Mouse (Mus musculus): ENCODE results near the gene Chchd6. TPM values are rescaled to one million over a fixed set of nuclear protein-coding genes. Genes with fewer than 3 reads are reported as not detected.
A peak's percentile ranks its signal among the peaks of the same experiment; 100 is the strongest.

Gene Chchd6
- total RNA-seq, 2 experiments from 2014 or later, result 14.7 to 15.5 TPM

DNA sequence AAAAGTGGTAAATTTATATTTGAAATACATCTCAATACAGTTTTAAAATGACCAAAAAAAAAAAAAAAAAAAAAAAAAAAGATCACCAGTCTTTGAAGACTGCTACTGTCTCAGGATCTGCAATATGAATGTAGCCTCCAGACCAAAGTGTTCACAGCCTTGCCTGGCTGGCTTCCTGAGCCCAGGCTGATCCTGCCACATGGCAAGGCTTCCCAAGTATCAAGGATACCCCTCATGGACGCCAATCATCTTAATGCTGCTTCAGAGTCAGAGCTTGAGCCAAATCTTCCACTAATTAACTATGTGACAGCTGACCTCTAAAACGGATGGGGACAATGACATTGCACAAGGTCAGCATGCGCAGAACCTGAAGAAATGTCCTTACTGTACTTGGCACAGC is 3.9 kb downstream of the Chchd6 start:
- no peak for DNase-seq
- intact Hi-C loops (cut with DNase I), result no loop called here

DNA sequence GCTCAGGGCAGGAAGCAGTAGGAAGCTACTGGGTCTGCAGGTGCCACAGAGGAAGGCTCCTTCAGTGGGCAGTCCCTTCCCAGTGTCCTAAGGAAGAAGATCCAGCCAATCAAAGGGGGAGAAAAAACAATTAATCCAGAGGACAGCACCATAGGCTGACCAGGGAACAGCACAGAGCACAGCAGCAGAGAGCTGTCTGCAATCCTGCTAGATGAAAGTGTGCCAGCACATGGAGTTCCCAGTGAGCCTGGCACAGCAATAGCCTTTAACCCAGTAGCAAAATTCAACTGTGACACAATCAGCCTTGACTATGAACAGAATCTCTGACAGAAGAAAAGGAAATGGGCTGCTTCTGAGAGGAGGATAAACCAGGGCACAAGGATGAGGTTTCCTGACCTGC is 9.8 kb downstream of the Chchd6 start:
- intact Hi-C loops (cut with DNase I), result no loop called here

DNA sequence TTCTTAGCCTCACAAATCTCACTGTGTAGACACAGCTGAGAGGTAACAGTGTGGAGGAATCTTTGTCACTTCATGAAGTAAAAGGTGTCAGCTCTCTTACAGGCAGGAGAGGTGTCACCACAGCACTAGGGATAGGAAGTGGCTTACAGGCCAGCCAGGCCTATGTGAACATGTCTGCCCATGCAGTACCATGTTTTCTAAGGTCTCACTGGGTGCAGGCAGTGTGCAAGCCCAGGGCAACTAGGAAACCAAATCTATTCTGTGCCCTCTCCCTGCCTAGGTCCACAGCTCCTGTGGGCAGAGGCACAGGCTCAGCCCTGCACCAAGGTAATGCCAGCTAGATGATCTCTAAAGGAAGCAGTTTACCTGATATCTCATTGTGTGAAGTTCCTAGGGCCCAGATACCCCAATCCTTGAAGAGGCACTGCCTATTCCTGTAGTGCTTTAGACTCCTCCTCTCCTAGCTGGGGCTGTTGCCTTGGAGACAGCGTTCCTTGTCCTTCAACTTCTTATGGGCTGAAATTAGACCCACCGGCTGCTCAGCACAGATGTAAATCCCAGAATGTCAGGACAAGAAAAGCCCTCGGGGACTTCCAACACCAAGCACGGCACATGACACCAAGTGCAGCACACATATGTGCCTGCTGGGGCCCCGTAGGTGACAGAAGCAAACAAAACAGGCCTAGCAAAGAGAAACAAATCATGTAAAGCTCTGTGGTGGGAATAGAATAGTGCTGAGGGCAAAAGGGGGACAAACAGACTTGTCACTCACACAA is 10.6 kb downstream of the Chchd6 start:
- intact Hi-C loops (cut with DNase I), result no loop called here
- no peak for DNase-seq

More for the DNA sequence above, 9.8 kb downstream of the Chchd6 start:
- DNase-seq, result peak in 1 of 2 experiments; percentile 27

DNA sequence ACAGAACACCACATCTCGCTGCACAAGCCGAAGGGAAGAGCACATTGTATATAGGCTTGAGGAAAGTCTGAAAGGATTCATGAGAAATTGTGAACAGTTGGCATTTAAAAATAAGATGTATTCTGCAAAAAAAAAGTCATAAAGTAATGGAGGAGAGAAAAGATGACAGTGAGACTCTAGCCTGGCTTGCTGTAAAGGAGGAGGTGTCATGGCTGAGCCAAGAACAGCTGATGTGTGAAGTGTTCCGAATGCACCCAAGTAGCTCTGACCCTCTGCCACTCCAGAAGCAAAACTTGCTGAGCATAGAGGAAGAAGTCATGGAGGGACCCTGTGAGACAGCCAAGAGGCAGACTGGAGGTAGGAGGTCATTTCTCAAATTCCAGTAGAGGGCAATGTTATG is 12.3 kb downstream of the Chchd6 start:
- intact Hi-C loops (cut with DNase I), result no loop called here
- no peak for DNase-seq

DNA sequence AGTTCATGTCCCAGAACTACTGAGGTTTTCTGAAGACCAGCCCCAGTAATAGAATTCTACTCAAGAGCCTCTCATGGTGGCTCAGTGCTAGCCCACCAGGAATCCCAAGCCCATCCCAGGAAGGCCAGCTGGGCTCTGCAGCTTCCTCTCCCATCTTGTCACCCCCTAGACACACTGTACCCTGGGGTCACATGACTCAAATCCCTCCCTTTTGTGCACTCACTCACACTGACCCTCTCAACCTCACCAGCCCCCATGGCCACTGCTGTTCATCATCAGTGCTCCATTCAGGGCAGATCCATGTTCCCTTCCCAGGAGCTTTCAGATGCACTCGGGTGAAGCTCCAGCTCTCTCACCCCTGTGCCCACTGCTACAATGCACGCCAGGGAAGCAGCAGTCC is 20.8 kb downstream of the Chchd6 start:
- intact Hi-C loops (cut with DNase I), result no loop called here
- no peak for DNase-seq

DNA sequence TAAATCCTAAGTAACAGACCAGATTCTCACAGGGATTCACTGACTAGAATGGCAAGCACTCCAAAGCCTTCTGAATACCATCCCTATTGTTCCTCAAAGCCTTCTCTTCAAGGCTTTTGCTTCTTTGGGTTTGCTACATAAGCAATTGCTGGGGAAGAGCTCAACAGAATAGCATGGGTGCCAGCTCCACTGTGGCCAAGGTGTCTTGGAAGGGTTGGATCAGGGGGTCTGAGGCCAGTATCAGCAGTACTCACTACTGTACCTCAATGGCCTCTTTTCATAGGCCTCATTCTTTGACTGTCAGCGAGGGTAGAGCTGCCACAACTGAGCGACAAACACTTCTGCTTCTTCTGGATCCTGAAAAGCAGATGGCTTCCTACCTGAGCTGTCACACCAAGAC is 21.7 kb downstream of the Chchd6 start:
- DNase-seq, result no peak
- intact Hi-C loops (cut with DNase I), result no loop called here

DNA sequence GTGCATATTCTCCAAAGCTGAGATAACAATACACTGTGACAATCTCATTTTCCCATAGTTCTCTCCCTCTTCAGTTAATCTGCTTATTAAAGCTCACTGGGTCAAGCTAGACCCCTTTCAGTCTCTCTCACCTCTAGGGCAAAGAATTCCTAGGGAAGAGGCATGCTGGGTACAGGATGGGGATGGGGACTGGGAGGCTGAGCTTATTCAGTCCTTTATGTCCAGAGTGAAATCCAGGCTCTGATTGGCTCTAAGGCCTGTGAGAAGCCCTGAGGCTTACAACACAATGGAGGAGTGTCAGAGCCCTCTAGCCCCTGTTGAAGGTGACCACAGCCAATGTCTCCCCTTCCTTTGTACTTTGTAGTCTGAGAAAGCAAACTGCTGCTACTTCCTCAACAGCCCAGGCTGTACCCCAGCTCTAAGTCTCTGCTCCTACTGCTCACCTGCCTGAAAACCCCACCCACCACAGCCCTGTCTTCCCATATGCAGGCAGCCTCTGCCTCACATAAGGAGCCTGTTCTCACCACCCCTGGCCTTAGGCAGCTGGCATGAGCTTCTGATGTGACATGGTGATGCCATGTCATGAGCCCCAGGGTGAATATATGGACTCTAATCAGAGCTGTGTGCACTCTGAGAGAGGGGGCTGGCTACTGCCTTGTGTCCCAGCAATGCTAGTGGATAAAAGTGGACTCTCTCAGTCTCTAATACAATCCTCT is 22.4 kb downstream of the Chchd6 start:
- intact Hi-C loops (cut with DNase I), result no loop called here
- DNase-seq, result no peak

DNA sequence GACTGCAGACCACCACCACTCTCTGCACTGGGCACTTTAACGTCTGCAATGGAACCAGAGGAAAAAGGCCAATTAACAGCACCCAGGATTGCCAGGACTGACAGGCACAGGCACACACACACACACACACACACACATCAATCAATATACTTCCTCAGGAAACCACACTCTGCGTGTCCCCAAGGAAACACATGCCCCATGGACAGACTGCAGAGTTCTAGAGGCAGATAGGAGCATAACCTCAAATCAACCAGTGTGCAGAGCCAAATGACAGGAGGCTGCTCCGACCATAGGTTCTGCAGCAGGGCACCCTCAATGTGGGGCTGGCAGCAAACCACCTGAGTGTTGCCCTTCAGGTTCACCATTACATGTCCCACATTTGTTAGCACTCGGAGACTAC is 26.1 kb downstream of the Chchd6 start:
- intact Hi-C loops (cut with DNase I), result no loop called here
- DNase-seq, result no peak

DNA sequence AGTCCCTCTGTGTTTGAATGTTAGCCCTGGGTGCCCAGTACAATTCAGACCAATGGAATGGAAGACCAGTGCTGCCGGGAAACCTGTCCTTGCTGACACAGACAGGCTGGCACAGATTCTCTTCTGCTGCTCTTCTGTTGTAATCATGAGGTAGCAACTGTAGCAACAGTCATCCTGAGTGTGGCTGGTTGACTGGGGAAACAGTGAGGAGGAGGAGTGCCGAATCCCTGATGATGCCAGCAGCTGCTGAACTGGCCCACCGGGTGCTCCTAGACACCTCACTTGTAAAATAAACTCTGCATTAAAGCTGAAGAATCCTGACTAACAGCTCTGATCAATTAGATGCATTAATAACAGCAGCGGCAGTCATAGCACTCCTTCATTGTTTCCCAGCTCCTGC is 28.7 kb downstream of the Chchd6 start:
- DNase-seq, result no peak
- intact Hi-C loops (cut with DNase I), result no loop called here

DNA sequence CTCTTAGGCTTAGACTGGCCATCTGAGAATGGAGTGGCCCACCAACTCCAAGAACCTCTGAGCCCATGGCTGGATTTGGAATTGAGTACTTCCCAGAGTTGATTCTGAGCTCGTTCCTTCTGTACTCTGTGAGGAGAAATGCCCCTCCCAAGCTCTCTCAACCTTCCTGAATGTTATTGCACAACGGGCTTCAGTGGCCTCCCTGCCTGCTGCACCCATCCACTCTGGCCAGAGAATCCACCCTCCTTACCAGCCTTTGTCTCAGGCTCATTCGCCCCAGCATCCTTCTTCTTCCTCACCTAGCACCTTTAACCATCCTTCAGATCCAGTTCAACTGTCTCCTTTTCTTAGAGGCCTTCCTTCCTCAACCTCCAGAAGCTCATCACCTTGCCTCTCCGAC is 32.1 kb downstream of the Chchd6 start:
- no peak for DNase-seq
- intact Hi-C loops (cut with DNase I), result no loop called here

DNA sequence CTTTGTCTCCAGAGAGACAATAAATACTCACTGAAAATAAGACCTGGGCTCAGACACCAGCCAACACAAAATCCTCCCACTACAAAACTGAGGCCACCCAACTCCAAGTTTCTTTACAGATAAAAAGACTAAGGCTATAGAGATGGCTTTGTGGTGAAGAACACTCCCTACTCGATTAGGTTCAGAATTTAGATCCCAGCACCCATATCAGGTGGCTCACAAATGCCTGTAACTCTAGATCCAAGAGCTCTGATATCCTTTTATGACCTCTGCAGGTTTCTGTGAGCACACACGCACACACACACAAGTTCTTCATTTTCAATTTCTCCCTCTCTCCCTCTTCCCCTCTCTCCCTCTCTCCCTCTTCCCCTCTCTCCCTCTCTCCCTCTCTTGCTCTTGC is 34.6 kb downstream of the Chchd6 start:
- intact Hi-C loops (cut with DNase I), result no loop called here
- DNase-seq, result no peak

DNA sequence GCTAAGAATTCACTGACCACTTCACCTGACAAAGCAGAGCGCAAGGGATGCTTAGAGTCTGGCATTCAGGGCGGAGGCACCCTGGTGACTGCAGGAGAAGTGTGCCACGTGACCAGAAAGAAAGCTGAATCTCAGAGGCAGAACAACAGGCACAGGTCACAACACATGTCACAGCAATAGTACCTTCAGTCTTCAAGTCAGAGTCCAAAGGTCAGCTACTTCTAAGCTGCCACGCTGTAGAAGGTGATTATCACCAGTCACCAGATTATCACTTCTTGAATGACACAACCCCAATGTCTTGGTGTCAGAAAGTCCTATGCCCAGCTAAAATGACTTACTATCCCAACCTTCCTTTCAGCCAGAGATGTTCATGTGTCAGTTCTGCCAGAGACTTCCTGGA is 37.8 kb downstream of the Chchd6 start:
- intact Hi-C loops (cut with DNase I), result loop anchor here (10.0 kb wide), 1 partner anchor 313 kb away; no protein-coding TSS in a partner anchor

DNA sequence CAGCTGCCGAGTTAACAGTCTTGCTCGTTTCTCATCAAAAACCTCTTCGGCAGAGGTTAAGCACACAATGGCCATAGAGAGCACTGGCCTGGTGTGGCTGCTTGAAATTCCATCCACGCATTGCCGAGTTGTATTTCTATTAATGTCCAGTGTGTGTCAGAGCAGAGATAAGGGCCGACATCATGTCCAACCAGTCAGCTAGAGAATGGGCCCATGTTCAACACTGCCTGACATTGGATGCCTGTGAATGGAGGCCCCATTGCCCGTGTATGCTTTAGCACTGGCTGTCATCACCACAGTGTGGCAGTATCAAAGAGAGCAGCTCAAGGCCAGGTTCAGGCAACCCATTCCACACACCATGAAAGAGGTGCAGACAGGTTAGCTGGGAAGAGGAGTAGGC is 38.9 kb downstream of the Chchd6 start:
- peak; percentile 46 to 67 for DNase-seq
- intact Hi-C loops (cut with DNase I), result loop anchor here (10.0 kb wide), 1 partner anchor 312 kb away; no protein-coding TSS in a partner anchor

More for the DNA sequence above, 37.8 kb downstream of the Chchd6 start:
- no peak for DNase-seq

DNA sequence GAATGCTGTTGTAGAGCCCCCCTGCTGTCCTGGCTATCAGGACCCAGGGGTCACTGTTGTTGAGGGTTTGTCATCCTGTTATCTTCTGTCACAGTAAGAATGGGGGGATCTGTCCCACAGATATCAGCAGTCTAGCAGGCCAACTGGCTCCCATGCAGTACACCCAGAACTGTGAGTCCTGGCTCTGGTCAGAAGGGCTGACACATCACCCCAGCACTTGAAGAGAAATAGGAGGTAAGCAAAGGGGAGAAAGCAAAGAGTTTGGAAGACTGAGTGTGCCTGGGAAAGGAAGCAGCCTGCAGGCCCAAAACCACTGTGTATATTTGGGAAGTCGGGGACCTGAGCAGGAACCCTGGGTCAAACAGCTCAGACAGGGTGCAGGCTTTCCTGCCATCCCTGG is 39.5 kb downstream of the Chchd6 start:
- DNase-seq, result no peak
- intact Hi-C loops (cut with DNase I), result loop anchor here (10.0 kb wide), 1 partner anchor 311 kb away; no protein-coding TSS in a partner anchor

DNA sequence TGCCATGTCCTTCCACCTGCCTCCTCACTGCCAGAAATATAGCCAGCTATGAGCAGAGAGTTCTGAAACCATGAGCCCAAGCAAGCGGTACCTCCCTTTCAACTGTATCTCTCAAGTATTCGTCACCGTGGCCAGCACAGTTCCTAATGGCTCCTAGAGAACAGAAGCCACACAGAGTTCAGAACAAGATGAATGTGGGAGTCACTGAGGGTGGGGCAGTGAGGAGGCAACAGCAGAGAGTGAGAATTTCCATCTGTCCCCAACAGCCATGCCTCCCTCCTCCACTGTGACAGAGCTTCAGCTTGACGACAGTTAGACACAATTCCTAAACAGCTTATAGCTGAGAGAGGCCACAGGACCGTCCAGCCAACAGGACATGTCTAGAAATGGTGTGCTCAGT is 41.4 kb downstream of the Chchd6 start:
- intact Hi-C loops (cut with DNase I), result loop anchor here (10.0 kb wide), 1 partner anchor 309 kb away; no protein-coding TSS in a partner anchor
- DNase-seq, result peak; percentile 23 to 25

DNA sequence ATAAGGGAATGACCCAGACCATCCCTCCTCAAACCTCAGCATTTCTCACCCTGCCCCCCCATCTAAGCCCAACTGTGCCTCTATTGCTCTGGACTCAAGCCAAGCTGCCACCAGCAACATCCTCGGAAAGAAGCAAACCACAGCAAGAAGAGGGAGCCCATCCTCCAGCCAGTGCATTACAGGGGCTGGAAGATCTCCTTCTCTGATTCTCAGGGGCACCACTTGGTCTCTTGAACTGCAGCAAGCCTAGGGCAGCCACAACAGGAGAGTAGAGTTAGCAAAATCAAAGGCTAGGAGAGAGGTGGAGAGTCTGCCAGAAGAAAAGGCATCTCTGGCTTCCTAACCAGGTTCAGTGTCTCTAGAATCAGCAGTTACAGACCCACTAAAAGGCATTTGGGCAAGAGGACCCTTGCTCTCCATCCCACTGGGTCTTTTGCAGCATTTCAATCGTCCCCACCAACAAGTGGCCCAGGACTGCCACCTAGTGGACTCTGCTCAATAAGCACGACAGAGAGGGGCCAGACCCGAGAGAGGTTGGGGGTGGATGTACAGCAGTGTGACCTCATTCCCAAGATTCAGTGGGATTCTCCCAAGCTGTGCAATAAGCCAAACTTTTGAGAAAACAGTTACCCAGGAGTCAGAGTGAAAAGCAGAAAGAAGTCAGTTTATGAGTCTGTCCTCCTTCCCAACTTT is 42.3 kb downstream of the Chchd6 start:
- intact Hi-C loops (cut with DNase I), result loop anchor here (1.0 to 10.0 kb wide), 6 partner anchors 80 to 624 kb away; no protein-coding TSS in a partner anchor

DNA sequence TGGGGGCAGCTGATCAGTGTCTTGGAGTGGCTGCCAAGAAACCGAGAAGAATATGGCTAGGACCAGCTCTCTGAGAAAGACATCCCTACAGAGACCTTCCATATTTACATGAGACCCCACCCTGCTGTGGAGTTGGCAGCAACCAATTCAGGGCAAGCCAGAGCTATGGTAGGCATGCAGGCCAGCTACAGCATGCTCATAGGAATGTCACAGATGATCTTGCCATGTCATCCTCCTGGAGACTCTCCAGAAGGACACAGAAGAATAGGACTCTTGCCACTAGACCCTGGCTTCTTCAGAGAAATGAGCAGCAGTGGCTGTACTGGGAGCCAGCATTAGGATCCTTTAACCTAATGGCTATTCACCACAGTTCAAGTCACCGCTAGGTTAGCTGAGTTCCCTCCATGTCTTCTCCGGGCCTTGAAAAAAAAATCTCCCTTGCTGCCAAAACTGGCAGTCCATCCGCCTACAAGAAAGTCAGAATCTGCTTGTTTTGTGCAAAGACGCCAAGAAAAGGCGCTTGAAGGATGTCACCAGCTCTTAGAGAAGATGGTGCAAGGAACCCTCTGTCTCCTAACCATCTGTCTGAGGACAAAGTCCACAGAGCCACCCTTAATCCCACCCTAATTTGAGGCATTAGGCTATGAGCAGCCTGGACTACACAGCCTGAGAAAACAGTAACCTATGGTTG is 43.0 kb downstream of the Chchd6 start:
- intact Hi-C loops (cut with DNase I), result loop anchor here (1.0 to 10.0 kb wide), 6 partner anchors 80 to 624 kb away; no protein-coding TSS in a partner anchor
- peak in 1 of 2 experiments; percentile 12 for DNase-seq

More for the DNA sequence above, 42.3 kb downstream of the Chchd6 start:
- peak; percentile 90 to 94 for DNase-seq

DNA sequence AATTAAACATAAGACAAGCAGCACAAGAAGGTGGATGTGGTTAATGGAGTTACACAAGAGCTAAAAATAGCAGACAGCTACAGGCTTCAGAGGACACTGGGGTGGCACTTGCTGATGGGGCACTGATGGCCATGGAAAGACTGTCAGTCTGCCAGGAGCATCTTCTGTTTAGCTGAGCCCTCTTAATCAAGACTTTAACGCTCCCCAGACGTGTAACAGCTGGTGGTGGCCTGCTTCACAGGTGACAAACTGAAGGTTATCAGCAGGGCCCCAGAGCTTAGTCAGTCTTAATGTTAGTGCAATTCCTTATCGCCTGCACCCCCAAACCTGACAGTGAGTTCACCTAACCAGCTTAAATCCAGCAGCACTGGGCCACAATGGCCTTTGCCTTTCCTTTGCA is 46.3 kb downstream of the Chchd6 start:
- DNase-seq, result no peak
- intact Hi-C loops (cut with DNase I), result no loop called here

DNA sequence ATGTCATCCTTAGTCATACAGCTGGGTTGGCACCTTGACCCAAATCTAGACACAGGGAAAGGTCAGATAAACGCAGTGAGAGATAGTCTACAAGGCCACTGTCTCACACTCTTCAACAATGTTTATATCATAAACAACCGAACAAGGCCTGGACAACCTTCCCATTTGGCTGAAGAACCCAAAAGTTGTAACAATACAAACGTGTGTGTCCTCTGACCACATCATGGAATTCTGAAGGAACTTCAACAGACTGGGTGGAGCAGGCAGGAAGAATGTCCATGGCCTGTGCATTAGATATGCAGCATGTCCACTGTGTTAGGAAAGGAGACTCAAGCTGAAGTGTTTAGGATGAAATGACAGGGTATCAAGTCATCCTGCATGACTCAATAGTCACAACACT is 47.5 kb downstream of the Chchd6 start:
- intact Hi-C loops (cut with DNase I), result no loop called here

DNA sequence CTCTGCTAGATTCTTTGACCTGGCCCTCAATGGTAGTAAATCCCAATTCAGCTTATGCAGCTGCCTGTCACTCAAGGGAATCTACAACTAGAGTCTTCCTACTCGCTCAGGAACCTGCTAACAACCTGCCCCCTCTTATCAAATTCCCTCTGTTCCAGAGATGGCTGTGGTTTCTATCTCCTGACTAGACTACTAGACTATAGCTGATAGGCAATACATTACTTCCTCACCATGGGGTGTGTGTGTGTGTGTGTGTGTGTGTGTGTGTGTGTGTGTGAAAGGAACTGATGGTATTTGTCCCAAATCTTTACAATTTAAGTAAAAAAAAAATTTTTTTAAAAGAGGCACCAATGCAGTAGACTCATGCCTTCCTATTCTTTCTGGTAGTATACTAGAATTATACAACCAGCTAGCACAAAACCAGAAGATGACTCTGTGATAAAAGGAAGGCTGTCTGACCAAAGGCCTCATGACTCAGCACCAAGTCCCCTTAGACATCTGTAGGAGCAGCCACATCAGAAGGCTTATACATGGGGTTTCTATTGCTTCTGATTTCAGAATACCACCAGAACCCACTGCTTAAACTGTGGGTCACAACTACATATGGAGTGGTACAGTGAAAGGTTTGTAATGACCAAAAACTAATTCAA is 57.2 kb downstream of the Chchd6 start:
- DNase-seq, result no peak
- intact Hi-C loops (cut with DNase I), result no loop called here

More for the DNA sequence above, 47.5 kb downstream of the Chchd6 start:
- no peak for DNase-seq
